Mouse (Mus musculus): ENCODE measurements around the gene Fbn1. TPM values are rescaled to one million over a fixed set of nuclear protein-coding genes. Genes with fewer than 3 reads are reported as not detected.

Gene Fbn1
- polyA plus RNA-seq, 1 experiment from 2014 or later = 5.7 TPM

DNA sequence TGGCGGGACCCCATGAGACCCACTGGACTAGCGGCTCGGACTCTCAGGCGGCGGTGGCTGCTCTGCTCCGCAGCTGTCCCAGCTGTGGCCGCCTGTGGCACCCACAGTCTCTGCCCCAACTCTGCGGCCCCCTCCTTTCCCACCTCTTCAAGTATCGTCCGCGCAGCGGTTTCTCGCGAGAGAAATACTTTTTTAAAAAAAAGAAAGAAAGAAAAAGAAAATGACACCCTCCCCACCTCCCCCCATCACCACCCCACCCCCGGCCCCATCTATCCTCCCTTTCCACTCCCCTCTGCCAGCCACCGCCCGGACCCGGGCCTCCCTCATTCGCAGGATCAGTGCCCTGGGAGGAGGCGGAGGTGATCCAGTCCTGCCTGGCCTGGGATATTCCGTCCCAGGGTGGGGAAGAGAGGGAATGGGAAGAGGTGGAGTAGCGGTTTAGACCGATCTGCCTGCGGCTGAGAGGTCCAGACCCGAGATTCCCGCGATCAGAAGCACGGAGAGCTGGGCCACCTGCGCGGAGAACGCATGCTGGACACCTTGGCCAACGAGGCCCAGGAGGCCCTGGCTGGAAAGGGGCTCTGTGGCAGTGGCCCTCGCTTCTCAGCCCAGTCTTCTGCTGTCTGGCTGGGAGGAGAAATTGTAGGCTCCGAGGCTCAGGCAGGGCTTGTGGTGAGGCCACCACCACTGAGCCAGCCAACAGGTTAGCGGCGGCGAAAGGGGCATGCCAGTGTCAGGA lies 1.3 kb downstream of the Fbn1 start:
- H3K27me3 ChIP-seq (replicated peaks; ENCODE audit: control insufficient read depth, insufficient read depth, low read length) = peaks cover 44% of the 10 kb centered on the region
- H3K27ac ChIP-seq (ENCODE audit: low read depth, low read length) = peak overlapping the region; percentile 0; the same call in 1 of the 2 replicates
- H3K9me3 ChIP-seq (ENCODE audit: control insufficient read depth, low read length) = no peaks in the 10 kb centered on the region
- H3K4me1 ChIP-seq (replicated peaks; ENCODE audit: control insufficient read depth, insufficient read depth, low read length) = no peaks in the 10 kb centered on the region
- H3K4me2 ChIP-seq = peak overlapping the region; percentile 62
- ATAC-seq (replicated peaks; ENCODE audit: low FRiP score) (peak; percentile 63), DNase-seq (ENCODE audit: low spot score) (peak; percentile 56)
- WGBS = 4% methylated on average over 37 of the region's 37 CpGs
- H3K9ac ChIP-seq (ENCODE audit: low read depth, low read length) = peak overlapping the region; percentile 42
- peak overlapping the region; percentile 50 for H3K4me3 ChIP-seq (ENCODE audit: low read depth, low read length)
- H3K36me3 ChIP-seq (ENCODE audit: control insufficient read depth, insufficient read depth, low read length) = no peaks in the 10 kb centered on the region

GRCm38 (mm10) chr2:125505746-125506315 lies 2.0 kb downstream of the Fbn1 start:
- peak; percentile 64 for ATAC-seq (replicated peaks; ENCODE audit: low FRiP score)
- WGBS = 2% methylated on average over 48 of the region's 48 CpGs
- H3K27me3 ChIP-seq (replicated peaks; ENCODE audit: control insufficient read depth, insufficient read depth, low read length) = peaks cover 44% of the 10 kb centered on the region
- no peaks in the 10 kb centered on the region for H3K4me1 ChIP-seq (replicated peaks; ENCODE audit: control insufficient read depth, insufficient read depth, low read length)
- H3K9ac ChIP-seq (ENCODE audit: low read depth, low read length) = peak overlapping the region; percentile 44
- H3K36me3 ChIP-seq (ENCODE audit: control insufficient read depth, insufficient read depth, low read length) = no peaks in the 10 kb centered on the region
- peak overlapping the region; percentile 62 for H3K4me2 ChIP-seq
- peak overlapping the region; percentile 0; the same call in 1 of the 2 replicates for H3K27ac ChIP-seq (ENCODE audit: low read depth, low read length)
- H3K9me3 ChIP-seq (ENCODE audit: control insufficient read depth, low read length) = no peaks in the 10 kb centered on the region
- peak overlapping the region; percentile 50 for H3K4me3 ChIP-seq (ENCODE audit: low read depth, low read length)
- DNase-seq (ENCODE audit: low spot score) = peak; percentile 72

DNA sequence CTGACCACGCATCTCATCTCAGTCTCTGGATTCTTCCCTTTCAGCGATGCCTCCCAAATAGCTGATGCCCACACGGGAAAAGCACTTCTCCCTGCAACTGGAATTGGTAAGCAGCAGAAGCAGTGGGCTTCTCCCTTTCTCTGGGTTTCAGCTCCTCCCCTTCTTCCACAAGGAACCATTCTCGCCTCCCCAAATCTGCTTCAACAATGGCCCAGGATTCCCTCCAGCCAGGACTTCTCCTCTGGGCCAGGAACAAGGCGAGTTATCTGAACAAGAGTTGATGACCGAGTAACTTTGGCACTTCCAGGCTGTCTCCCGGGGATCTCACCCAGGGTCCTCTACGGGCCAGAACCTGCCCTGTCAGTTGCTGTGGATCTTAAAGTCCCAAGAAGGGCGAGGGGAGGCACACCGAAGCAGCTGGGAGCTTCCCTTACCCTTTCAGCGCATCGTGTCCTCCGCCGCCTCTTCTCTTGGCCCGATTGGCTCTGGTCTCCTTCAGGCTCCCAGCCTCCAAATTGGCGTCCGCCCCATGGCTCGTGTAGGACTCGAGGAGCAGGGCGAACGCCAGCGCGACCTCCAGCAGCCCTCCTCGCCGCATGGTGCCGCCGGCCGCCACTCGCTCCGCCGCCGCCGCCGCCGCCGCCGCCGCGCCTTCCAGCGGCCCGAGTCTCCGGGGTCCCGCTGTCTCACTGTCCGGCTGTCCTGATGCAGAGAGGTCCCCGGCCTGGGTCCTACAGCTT lies 2.6 kb downstream of the Fbn1 start, which contains the start of gene Gm9913:
TSS of gene Gm9913 (plus strand) at position 84 of the 740 bp plus-strand sequence.
- WGBS = 2% methylated on average over 44 of the region's 45 CpGs

GRCm38 (mm10) chr2:125501526-125501925 lies 6.3 kb downstream of the Fbn1 start:
- H3K36me3 ChIP-seq (ENCODE audit: control insufficient read depth, insufficient read depth, low read length) = no peaks in the 10 kb centered on the region
- DNase-seq (ENCODE audit: low spot score) (no peak), ATAC-seq (replicated peaks; ENCODE audit: low FRiP score) (no peak)
- no peak overlapping the region for H3K9ac ChIP-seq (ENCODE audit: low read depth, low read length)
- peaks cover 25% of the 10 kb centered on the region for H3K27me3 ChIP-seq (replicated peaks; ENCODE audit: control insufficient read depth, insufficient read depth, low read length)
- H3K9me3 ChIP-seq (ENCODE audit: control insufficient read depth, low read length) = no peaks in the 10 kb centered on the region
- no peaks in the 10 kb centered on the region for H3K4me1 ChIP-seq (replicated peaks; ENCODE audit: control insufficient read depth, insufficient read depth, low read length)
- no peak overlapping the region for H3K4me3 ChIP-seq (ENCODE audit: low read depth, low read length)
- no peak overlapping the region for H3K4me2 ChIP-seq
- H3K27ac ChIP-seq (ENCODE audit: low read depth, low read length) = no peak overlapping the region

More for the DNA sequence above, 2.6 kb downstream of the Fbn1 start, which contains the start of gene Gm9913:
- DNase-seq (ENCODE audit: low spot score) (peak; percentile 43), ATAC-seq (replicated peaks; ENCODE audit: low FRiP score) (peak; percentile 19; the same call in 1 of the 2 replicates)
- peak within 1 kb of the TSS; percentile 50 for H3K4me3 ChIP-seq (ENCODE audit: low read depth, low read length)
- H3K27ac ChIP-seq (ENCODE audit: low read depth, low read length) = peak within 1 kb of the TSS; percentile 0; the same call in 1 of the 2 replicates
- peaks cover 44% of the 10 kb centered on the region for H3K27me3 ChIP-seq (replicated peaks; ENCODE audit: control insufficient read depth, insufficient read depth, low read length)
- no peaks in the 10 kb centered on the region for H3K4me1 ChIP-seq (replicated peaks; ENCODE audit: control insufficient read depth, insufficient read depth, low read length)
- H3K9ac ChIP-seq (ENCODE audit: low read depth, low read length) = peak within 1 kb of the TSS; percentile 44
- no peaks in the 10 kb centered on the region for H3K9me3 ChIP-seq (ENCODE audit: control insufficient read depth, low read length)
- H3K4me2 ChIP-seq = peak within 1 kb of the TSS; percentile 62
- H3K36me3 ChIP-seq (ENCODE audit: control insufficient read depth, insufficient read depth, low read length) = no peaks in the 10 kb centered on the region

DNA sequence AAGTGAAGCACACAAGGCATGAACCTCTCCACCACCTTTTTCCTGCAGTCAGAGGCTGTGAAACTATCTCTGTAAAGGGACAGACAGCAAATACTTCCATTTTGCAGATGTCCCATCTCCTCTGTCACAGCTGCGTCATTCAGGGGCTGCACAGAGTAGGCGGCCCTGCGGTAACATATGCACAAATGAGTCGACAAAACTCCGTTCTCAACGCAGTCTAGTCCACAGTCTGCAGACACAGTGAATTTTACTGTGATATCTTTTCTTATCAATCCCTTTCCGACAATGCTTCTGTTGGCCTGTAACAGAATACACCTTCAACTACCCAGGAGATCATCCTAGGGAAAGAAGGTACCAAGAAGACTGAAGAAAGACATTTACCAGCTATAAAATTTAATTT lies 9.6 kb downstream of the Fbn1 start:
- H3K4me2 ChIP-seq = no peak overlapping the region
- no peak overlapping the region for H3K9ac ChIP-seq (ENCODE audit: low read depth, low read length)
- no peaks in the 10 kb centered on the region for H3K36me3 ChIP-seq (ENCODE audit: control insufficient read depth, insufficient read depth, low read length)
- H3K4me1 ChIP-seq (replicated peaks; ENCODE audit: control insufficient read depth, insufficient read depth, low read length) = no peaks in the 10 kb centered on the region
- H3K27ac ChIP-seq (ENCODE audit: low read depth, low read length) = no peak overlapping the region
- WGBS = 71% methylated on average over 7 of the region's 7 CpGs
- no peaks in the 10 kb centered on the region for H3K27me3 ChIP-seq (replicated peaks; ENCODE audit: control insufficient read depth, insufficient read depth, low read length)
- DNase-seq (ENCODE audit: low spot score) = no peak
- H3K4me3 ChIP-seq (ENCODE audit: low read depth, low read length) = no peak overlapping the region
- H3K9me3 ChIP-seq (ENCODE audit: control insufficient read depth, low read length) = no peaks in the 10 kb centered on the region
- no peak for ATAC-seq (replicated peaks; ENCODE audit: low FRiP score)

- no peak for ATAC-seq (replicated peaks; ENCODE audit: low FRiP score)
- no peaks in the 10 kb centered on the region for H3K4me1 ChIP-seq (replicated peaks; ENCODE audit: control insufficient read depth, insufficient read depth, low read length)
- 79% methylated on average over 5 of the region's 5 CpGs for whole genome bisulfite sequencing
- H3K4me3 ChIP-seq (ENCODE audit: low read depth, low read length) = no peak overlapping the region
- H3K9ac ChIP-seq (ENCODE audit: low read depth, low read length) = no peak overlapping the region
- no peaks in the 10 kb centered on the region for H3K27me3 ChIP-seq (replicated peaks; ENCODE audit: control insufficient read depth, insufficient read depth, low read length)
- no peaks in the 10 kb centered on the region for H3K9me3 ChIP-seq (ENCODE audit: control insufficient read depth, low read length)
- no peaks in the 10 kb centered on the region for H3K36me3 ChIP-seq (ENCODE audit: control insufficient read depth, insufficient read depth, low read length)
- no peak overlapping the region for H3K27ac ChIP-seq (ENCODE audit: low read depth, low read length)
- no peak overlapping the region for H3K4me2 ChIP-seq
- no peak for DNase-seq (ENCODE audit: low spot score)
Measured at GRCm38 (mm10) chr2:125496696-125497095, 11.1 kb downstream of the Fbn1 start.

GRCm38 (mm10) chr2:125494831-125495812 lies 12.7 kb downstream of the Fbn1 start:
- 72% methylated on average over 20 of the region's 20 CpGs for WGBS
- H3K4me2 ChIP-seq = no peak overlapping the region
- no peaks in the 10 kb centered on the region for H3K9me3 ChIP-seq (ENCODE audit: control insufficient read depth, low read length)
- ATAC-seq (replicated peaks; ENCODE audit: low FRiP score) (no peak), DNase-seq (ENCODE audit: low spot score) (no peak)
- H3K9ac ChIP-seq (ENCODE audit: low read depth, low read length) = no peak overlapping the region
- no peaks in the 10 kb centered on the region for H3K4me1 ChIP-seq (replicated peaks; ENCODE audit: control insufficient read depth, insufficient read depth, low read length)
- no peak overlapping the region for H3K4me3 ChIP-seq (ENCODE audit: low read depth, low read length)
- no peaks in the 10 kb centered on the region for H3K36me3 ChIP-seq (ENCODE audit: control insufficient read depth, insufficient read depth, low read length)
- H3K27ac ChIP-seq (ENCODE audit: low read depth, low read length) = no peak overlapping the region
- H3K27me3 ChIP-seq (replicated peaks; ENCODE audit: control insufficient read depth, insufficient read depth, low read length) = no peaks in the 10 kb centered on the region

- no peaks in the 10 kb centered on the region for H3K9me3 ChIP-seq (ENCODE audit: control insufficient read depth, low read length)
- H3K27me3 ChIP-seq (replicated peaks; ENCODE audit: control insufficient read depth, insufficient read depth, low read length) = no peaks in the 10 kb centered on the region
- ATAC-seq (replicated peaks; ENCODE audit: low FRiP score) (no peak), DNase-seq (ENCODE audit: low spot score) (no peak)
- H3K9ac ChIP-seq (ENCODE audit: low read depth, low read length) = no peak overlapping the region
- 81% methylated on average over 2 of the region's 2 CpGs for WGBS
- no peaks in the 10 kb centered on the region for H3K36me3 ChIP-seq (ENCODE audit: control insufficient read depth, insufficient read depth, low read length)
- H3K4me1 ChIP-seq (replicated peaks; ENCODE audit: control insufficient read depth, insufficient read depth, low read length) = no peaks in the 10 kb centered on the region
- no peak overlapping the region for H3K4me3 ChIP-seq (ENCODE audit: low read depth, low read length)
- H3K4me2 ChIP-seq = no peak overlapping the region
- H3K27ac ChIP-seq (ENCODE audit: low read depth, low read length) = no peak overlapping the region
Measured at GRCm38 (mm10) chr2:125494291-125494690, 13.5 kb downstream of the Fbn1 start.

Data from liver, embryonic 11.5 days (tissue).